1 mouse cellular context compared by ENCODE assay signal in the genomic region with DNA sequence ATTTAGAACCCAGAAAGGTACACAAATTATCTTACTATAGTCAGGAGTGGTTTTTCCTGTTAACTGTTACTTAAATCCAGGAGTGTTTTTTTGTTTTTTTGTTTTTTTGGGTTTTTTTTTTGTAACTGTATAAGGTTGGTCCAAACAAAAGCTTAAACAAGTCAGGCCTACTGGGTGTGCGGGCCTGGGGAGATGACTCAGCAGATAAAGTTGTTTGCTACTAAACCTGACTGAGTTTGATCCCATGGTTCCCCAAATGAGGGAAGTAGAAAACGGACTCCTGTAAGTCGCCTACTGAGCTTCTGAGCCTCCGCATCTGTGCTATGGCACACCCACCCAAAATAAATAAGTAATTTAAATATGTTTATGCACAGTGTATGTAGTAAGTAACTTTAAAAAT.
TF ChIP-seq lines count a peak whose summit lies in the region.

No protein-coding gene starts in this region.

TF ChIP-seq in MEL, 35 proteins besides CTCF, POLR2A, EP300 and RAD21 (continued from another document):
- TF ChIP-seq USF2 (IDR thresholded peaks at IDR 0.05; ENCODE audit: borderline replicate concordance in 1 of 2, insufficient read depth in 1 of 2, low read depth in 1 of 2, low read length in 2 of 2) (no peak), MEF2A (IDR thresholded peaks at IDR 0.05; ENCODE audit: extremely low read depth, insufficient replicate concordance, low read depth, low read length, poor library complexity, severe bottlenecking) (no peak), ELF1 (IDR thresholded peaks at IDR 0.05; ENCODE audit: low read depth, low read length) (peak; percentile 17; the same call in 1 of the 2 replicates), ZNF384 (IDR thresholded peaks at IDR 0.05; ENCODE audit: low read depth, low read length) (no peak), GATA1 (IDR thresholded peaks at IDR 0.05; ENCODE audit: low read depth, low read length) (peak; percentile 50; the same call in 1 of the 2 replicates), UBTF (IDR thresholded peaks at IDR 0.05; ENCODE audit: borderline replicate concordance, insufficient read depth, low read depth, low read length) (no peak), E2F4 (IDR thresholded peaks at IDR 0.05; ENCODE audit: borderline replicate concordance, low read depth, low read length) (no peak), MYB (IDR thresholded peaks at IDR 0.05; ENCODE audit: low read depth, low read length) (no peak), MYC (IDR thresholded peaks at IDR 0.05; ENCODE audit: low read depth, low read length) (no peak), MAZ (IDR thresholded peaks at IDR 0.05; ENCODE audit: low read depth, low read length) (no peak), SIN3A (IDR thresholded peaks at IDR 0.05; ENCODE audit: low read length) (0 out of 2 replicates have a peak, but pooled peaks have one; percentile 16), ZC3H11A (IDR thresholded peaks at IDR 0.05; ENCODE audit: low read depth, low read length) (no peak), MAX (IDR thresholded peaks at IDR 0.05; ENCODE audit: low read length) (no peak), CHD2 (IDR thresholded peaks at IDR 0.05; ENCODE audit: low read length) (no peak), RCOR1 (IDR thresholded peaks at IDR 0.05; ENCODE audit: low read depth, low read length) (no peak), NELFE (IDR thresholded peaks at IDR 0.05; ENCODE audit: low read depth, low read length) (no peak), CHD1 (IDR thresholded peaks at IDR 0.05; ENCODE audit: low read depth, low read length) (no peak), ETS1 (IDR thresholded peaks at IDR 0.05; ENCODE audit: low read depth, low read length) (no peak), HCFC1 (IDR thresholded peaks at IDR 0.05; ENCODE audit: low read depth, low read length) (peak; percentile 36; the same call in 1 of the 2 replicates), KAT2A (conservative IDR thresholded peaks at IDR 0.05; ENCODE audit: low read depth, low read length) (no peak), SMC3 (IDR thresholded peaks at IDR 0.05; ENCODE audit: low read depth, low read length) (no peak)
